28 mouse cellular contexts compared by ENCODE assay signal in genomic region chr1:178400652-178401051, GRCm38 (mm10). TPM values are rescaled to one million over a fixed set of nuclear protein-coding genes. Genes with fewer than 3 reads are reported as not detected.
A peak's percentile ranks its signal among the peaks of the same experiment; 100 is the strongest.
DNase-seq lines count a peak whose midpoint lies in the region; ATAC-seq and TF ChIP-seq lines count a peak whose summit lies in the region.
"Had no signal": no experiment of that assay in that cellular context is flagged by ENCODE, and none has a peak within 500 bp of the region (broad histone marks: within the 10 kb centered on the region; RNA-seq: fewer than 3 reads in every experiment).

No protein-coding gene starts in this region.

- no peak for ATAC-seq in embryonic facial prominence, embryonic 14.5 days (ENCODE audit: low read depth)
- ATAC-seq: activated CD4-positive, CD25-positive, alpha-beta regulatory T cell, adult 4 months; hindbrain, postnatal 0 days; intestine, embryonic 16.5 days; liver, postnatal 0 days; lung, postnatal 0 days; midbrain, embryonic 16.5 days had no signal

- no peaks in the 10 kb centered on the region for H3K9me3 ChIP-seq in embryonic facial prominence, embryonic 14.5 days (ENCODE audit: control insufficient read depth, low read length)
- H3K9me3 ChIP-seq: forebrain, embryonic 15.5 days; hindbrain, embryonic 10.5 days; midbrain, embryonic 10.5 days; stomach, embryonic 15.5 days had no signal

- DNase-seq in heart, adult 11 months, result peak; percentile 79
- no peak for DNase-seq in heart, adult 9 months (ENCODE audit: low spot score in 2 of 2)
- peak; percentile 87 for DNase-seq in 3T3-L1 (ENCODE audit: low read depth, low spot score)
- peak; percentile 24 for DNase-seq in embryonic facial prominence, embryonic 14.5 days (ENCODE audit: low spot score)
- no peak for DNase-seq in ovary, postnatal 14 days (ENCODE audit: low spot score)
- no peak for DNase-seq in thymus, postnatal 14 days
- DNase-seq: adrenal gland, adult 8-10 months; cerebellum, adult 2 months; gastrocnemius, postnatal 10 days; kidney, adult 9 months; liver, postnatal 0 days; right cerebral cortex, adult 18-20 months; right cerebral cortex, postnatal 4 days; thymus, adult 2 months had no signal

- WGBS in embryonic facial prominence, embryonic 14.5 days, result 43% methylated on average over 7 of the region's 7 CpGs

- TF ChIP-seq POLR2A in myocyte (IDR thresholded peaks at IDR 0.05; ENCODE audit: insufficient read length, low read depth), result no peak

- no peak overlapping the region for H3K4me3 ChIP-seq in embryonic facial prominence, embryonic 14.5 days (ENCODE audit: low read depth, low read length)
- no peak overlapping the region for H3K4me3 ChIP-seq in myocyte
- H3K4me3 ChIP-seq: erythroblast, embryonic 14.5 days; forebrain, embryonic 15.5 days; hindbrain, embryonic 10.5 days; left cerebral cortex, adult 2 months; midbrain, embryonic 10.5 days; stomach, embryonic 15.5 days had no signal

- H3K79me2 ChIP-seq in myocyte (ENCODE audit: control insufficient read depth, insufficient read depth), result no peaks in the 10 kb centered on the region

- no peak overlapping the region for H3K9ac ChIP-seq in embryonic facial prominence, embryonic 14.5 days (ENCODE audit: low read depth, low read length)
- H3K9ac ChIP-seq: forebrain, embryonic 15.5 days; liver, postnatal 0 days; stomach, embryonic 15.5 days had no signal

- H3K27me3 ChIP-seq in embryonic facial prominence, embryonic 14.5 days (replicated peaks; ENCODE audit: control insufficient read depth, insufficient read depth, low read length), result no peaks in the 10 kb centered on the region
- no peaks in the 10 kb centered on the region for H3K27me3 ChIP-seq in myocyte (ENCODE audit: control insufficient read depth, insufficient read depth, insufficient read length)
- H3K27me3 ChIP-seq: forebrain, embryonic 15.5 days; stomach, embryonic 15.5 days had no signal

- H3ac ChIP-seq in myocyte (ENCODE audit: control insufficient read depth, insufficient read length), result no peak overlapping the region

- no peaks in the 10 kb centered on the region for H3K36me3 ChIP-seq in embryonic facial prominence, embryonic 14.5 days (ENCODE audit: control insufficient read depth, insufficient read depth, low read length)
- no peaks in the 10 kb centered on the region for H3K36me3 ChIP-seq in myocyte (ENCODE audit: control insufficient read depth, insufficient read depth)
- H3K36me3 ChIP-seq: forebrain, embryonic 15.5 days; hindbrain, embryonic 10.5 days; midbrain, embryonic 10.5 days; stomach, embryonic 15.5 days had no signal

- H3K4me2 ChIP-seq in embryonic facial prominence, embryonic 14.5 days (ENCODE audit: low read depth, low read length), result peak overlapping the region; percentile 13; the same call in 1 of the 2 replicates
- H3K4me2 ChIP-seq in myocyte (ENCODE audit: low read depth), result peak overlapping the region; percentile 69
- H3K4me2 ChIP-seq: forebrain, embryonic 15.5 days; liver, embryonic 11.5 days; stomach, embryonic 15.5 days had no signal

- no peaks in the 10 kb centered on the region for H3K4me1 ChIP-seq in embryonic facial prominence, embryonic 14.5 days (ENCODE audit: control insufficient read depth, insufficient read depth, low read length)
- H3K4me1 ChIP-seq: hindbrain, embryonic 10.5 days; stomach, embryonic 15.5 days had no signal

- no peak overlapping the region; the same call in 1 of the 2 replicates for H3K27ac ChIP-seq in embryonic facial prominence, embryonic 14.5 days (replicated peaks; ENCODE audit: low read depth, low read length)
- H3K27ac ChIP-seq: forebrain, embryonic 15.5 days; hindbrain, embryonic 10.5 days; macrophage; midbrain, embryonic 10.5 days; stomach, embryonic 15.5 days had no signal

TF ChIP-seq in myocyte, 11 proteins besides CTCF, POLR2A, EP300 and RAD21:
- TF ChIP-seq CEBPB (IDR thresholded peaks at IDR 0.05; ENCODE audit: insufficient read depth, poor library complexity, severe bottlenecking) (0 out of 2 replicates have a peak, but pooled peaks have one; percentile 2), MYOG (IDR thresholded peaks at IDR 0.05; ENCODE audit: control insufficient read depth in 1 of 3, insufficient read depth in 1 of 3, insufficient read length in 2 of 3, low read depth in 2 of 3) (no peak)

RNA-seq across cellular contexts. Expression of gene Efcab2, which starts 5.2 kb away (rescaled TPM):
- 4.7 and 6.7 TPM in 2 replicates for polyA plus RNA-seq in embryonic facial prominence, embryonic 14.5 days (2014; fragmentation: Nextera tagmentation; extraction: Ambion mirVana)
- polyA plus RNA-seq in myocyte (2012; fragmentation: generic; extraction: Trizol), result 0.72 TPM

Comparison
In these comparisons a context has a peak if more than half of its experiments do, and no peak if none do; other contexts are left out.
1. DNase-seq: peak in heart, adult 11 months (single experiment), 3T3-L1 (single experiment) and embryonic facial prominence, embryonic 14.5 days (single experiment); none in heart, adult 9 months (0 of 2), ovary, postnatal 14 days (single experiment) and thymus, postnatal 14 days (single experiment).